Mouse (Mus musculus): ENCODE data around the gene Shisa8. TPM values are rescaled to one million over a fixed set of nuclear protein-coding genes. Genes with fewer than 3 reads are reported as not detected.
A peak's percentile ranks its signal among the peaks of the same experiment; 100 is the strongest.

Gene Shisa8
- polyA plus RNA-seq, 1 experiment from 2014 or later: 0.16 TPM

- 75% methylated on average over 4 of the region's 4 CpGs for WGBS
Observed at GRCm38 (mm10) chr15:82232651-82233050, 20.0 kb upstream of the Shisa8 start.

GRCm38 (mm10) chr15:82231591-82232378, 19.2 kb upstream of the Shisa8 start:
- Histone ChIP-seq H3K27ac (replicated peaks) (no peak overlapping the region), H3K4me3 (no peak overlapping the region), H3K27me3 (ENCODE audit: low read depth, poor library complexity, severe bottlenecking) (0 out of 2 replicates have a peak, but pooled peaks cover under 1% of the 10 kb centered on the region), H3K9me3 (replicated peaks) (no peaks in the 10 kb centered on the region), H3K36me3 (peaks cover 24% of the 10 kb centered on the region), H3K4me1 (peaks cover 15% of the 10 kb centered on the region)
- 67% methylated on average over 11 of the region's 11 CpGs for WGBS
- no peak for DNase-seq (ENCODE audit: low spot score)

More at GRCm38 (mm10) chr15:82232651-82233050, 20.0 kb upstream of the Shisa8 start:
- Histone ChIP-seq H3K4me1 (peaks cover 15% of the 10 kb centered on the region), H3K27ac (replicated peaks) (no peak overlapping the region), H3K36me3 (peaks cover 25% of the 10 kb centered on the region), H3K9me3 (replicated peaks) (no peaks in the 10 kb centered on the region), H3K27me3 (ENCODE audit: low read depth, poor library complexity, severe bottlenecking) (no peaks in the 10 kb centered on the region), H3K4me3 (no peak overlapping the region)
- no peak for DNase-seq (ENCODE audit: low spot score)

GRCm38 (mm10) chr15:82231100-82231499, 18.5 kb upstream of the Shisa8 start:
- Histone ChIP-seq H3K36me3 (peaks cover 24% of the 10 kb centered on the region), H3K27ac (replicated peaks) (no peak overlapping the region), H3K9me3 (replicated peaks) (no peaks in the 10 kb centered on the region), H3K4me1 (peaks cover 15% of the 10 kb centered on the region), H3K27me3 (ENCODE audit: low read depth, poor library complexity, severe bottlenecking) (peaks cover 8% of the 10 kb centered on the region), H3K4me3 (no peak overlapping the region)
- no peak for DNase-seq (ENCODE audit: low spot score)
- 88% methylated on average over 4 of the region's 4 CpGs for WGBS

- no peak for DNase-seq (ENCODE audit: low spot score)
- H3K9me3 ChIP-seq (replicated peaks): no peaks in the 10 kb centered on the region
- WGBS: 73% methylated on average over 6 of the region's 6 CpGs
- no peak overlapping the region for H3K4me3 ChIP-seq
- peaks cover 17% of the 10 kb centered on the region for H3K4me1 ChIP-seq
- peaks cover 17% of the 10 kb centered on the region for H3K27me3 ChIP-seq (ENCODE audit: low read depth, poor library complexity, severe bottlenecking)
- H3K36me3 ChIP-seq: peaks cover 24% of the 10 kb centered on the region
- H3K27ac ChIP-seq (replicated peaks): peak overlapping the region; percentile 58
Observed at GRCm38 (mm10) chr15:82230098-82230611, 17.5 kb upstream of the Shisa8 start.

GRCm38 (mm10) chr15:82229542-82230045, 17.0 kb upstream of the Shisa8 start:
- no peak for DNase-seq (ENCODE audit: low spot score)
- 47% methylated on average over 11 of the region's 11 CpGs for WGBS
- no peaks in the 10 kb centered on the region for H3K9me3 ChIP-seq (replicated peaks)
- H3K36me3 ChIP-seq: peaks cover 21% of the 10 kb centered on the region
- H3K4me3 ChIP-seq: no peak overlapping the region
- peaks cover 23% of the 10 kb centered on the region for H3K27me3 ChIP-seq (ENCODE audit: low read depth, poor library complexity, severe bottlenecking)
- peak overlapping the region; percentile 58 for H3K27ac ChIP-seq (replicated peaks)
- H3K4me1 ChIP-seq: peaks cover 23% of the 10 kb centered on the region

GRCm38 (mm10) chr15:82225769-82226168, 13.2 kb upstream of the Shisa8 start:
- Histone ChIP-seq H3K4me3 (no peak overlapping the region), H3K27me3 (ENCODE audit: low read depth, poor library complexity, severe bottlenecking) (peaks cover 60% of the 10 kb centered on the region), H3K4me1 (peaks cover 47% of the 10 kb centered on the region), H3K36me3 (no peaks in the 10 kb centered on the region), H3K27ac (replicated peaks) (no peak overlapping the region), H3K9me3 (replicated peaks) (no peaks in the 10 kb centered on the region)
- 90% methylated on average over 5 of the region's 5 CpGs for WGBS
- DNase-seq (ENCODE audit: low spot score): no peak

DNA sequence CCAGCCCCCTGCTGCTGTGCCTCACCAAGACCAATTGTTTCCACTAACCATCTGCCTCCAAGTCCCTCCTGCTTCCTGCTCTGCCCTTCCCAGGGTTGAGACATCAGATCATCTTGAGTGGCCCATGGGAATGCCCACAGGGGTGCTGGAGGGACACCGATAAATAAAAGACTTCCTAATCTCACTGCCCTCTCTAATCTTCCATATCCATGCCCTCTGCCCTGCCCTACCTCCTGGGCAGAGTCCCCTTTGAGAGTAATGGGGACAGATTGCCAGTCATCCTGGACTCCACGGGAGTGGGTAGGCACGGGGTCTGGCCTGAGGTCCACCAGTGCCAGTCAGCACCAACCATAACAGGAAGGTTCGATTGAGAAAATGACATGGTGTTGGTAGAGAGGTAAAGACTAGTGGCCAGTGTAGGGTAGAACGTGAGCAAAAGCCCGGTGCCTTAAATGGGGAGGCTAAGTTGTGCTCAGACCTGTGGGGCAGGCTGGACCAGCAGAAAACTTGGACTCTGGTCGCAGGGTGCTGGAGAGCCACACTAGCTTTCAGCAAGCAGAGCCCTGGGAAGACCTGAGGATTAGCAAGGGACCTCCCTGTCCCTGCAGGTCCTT, 12.1 kb upstream of the Shisa8 start:
- Histone ChIP-seq H3K4me1 (peaks cover 46% of the 10 kb centered on the region), H3K9me3 (replicated peaks) (no peaks in the 10 kb centered on the region), H3K4me3 (peak overlapping the region; percentile 54), H3K36me3 (no peaks in the 10 kb centered on the region), H3K27ac (replicated peaks) (peak overlapping the region; percentile 65; the same call in 1 of the 2 replicates), H3K27me3 (ENCODE audit: low read depth, poor library complexity, severe bottlenecking) (peaks cover 66% of the 10 kb centered on the region)
- WGBS: 31% methylated on average over 7 of the region's 7 CpGs
- DNase-seq (ENCODE audit: low spot score): no peak

GRCm38 (mm10) chr15:82223657-82224601, 11.3 kb upstream of the Shisa8 start, which contains the start of gene Tnfrsf13c:
Tnfrsf13c (minus strand) TSS chr15:82224369.
- Histone ChIP-seq H3K36me3 (no peaks in the 10 kb centered on the region), H3K4me3 (peak within 1 kb of the TSS; percentile 54), H3K27ac (replicated peaks) (peak within 1 kb of the TSS; percentile 65), H3K27me3 (ENCODE audit: low read depth, poor library complexity, severe bottlenecking) (peaks cover 69% of the 10 kb centered on the region), H3K9me3 (replicated peaks) (no peaks in the 10 kb centered on the region), H3K4me1 (peaks cover 45% of the 10 kb centered on the region)
- 1% methylated on average over 44 of the region's 44 CpGs for WGBS
- no peak for DNase-seq (ENCODE audit: low spot score)

DNA sequence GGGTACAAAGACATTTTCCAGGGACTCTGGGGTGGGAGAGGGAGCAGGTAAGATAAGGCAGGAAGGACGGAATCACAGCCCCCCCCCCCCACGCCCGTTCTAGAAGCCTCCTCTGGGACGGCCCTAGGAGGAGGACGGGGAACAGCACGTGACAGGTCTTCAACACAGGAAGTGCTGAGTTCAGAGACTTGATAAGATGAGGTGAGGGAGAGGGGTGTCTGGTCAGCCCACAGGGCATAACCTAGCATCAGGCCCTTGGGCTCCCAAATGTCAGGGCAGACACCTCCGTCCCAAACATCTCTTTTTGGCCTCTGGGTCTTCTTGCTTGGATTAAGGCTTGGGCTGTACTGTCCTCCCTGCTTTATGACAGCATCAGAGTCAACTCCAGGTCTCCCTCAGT, 10.6 kb upstream of the Shisa8 start:
- Histone ChIP-seq H3K27me3 (ENCODE audit: low read depth, poor library complexity, severe bottlenecking) (peaks cover 76% of the 10 kb centered on the region), H3K9me3 (replicated peaks) (no peaks in the 10 kb centered on the region), H3K4me3 (peak overlapping the region; percentile 54), H3K36me3 (no peaks in the 10 kb centered on the region), H3K4me1 (peaks cover 49% of the 10 kb centered on the region), H3K27ac (replicated peaks) (peak overlapping the region; percentile 65; the same call in 1 of the 2 replicates)
- 36% methylated on average over 7 of the region's 7 CpGs for WGBS
- no peak for DNase-seq (ENCODE audit: low spot score)

DNA sequence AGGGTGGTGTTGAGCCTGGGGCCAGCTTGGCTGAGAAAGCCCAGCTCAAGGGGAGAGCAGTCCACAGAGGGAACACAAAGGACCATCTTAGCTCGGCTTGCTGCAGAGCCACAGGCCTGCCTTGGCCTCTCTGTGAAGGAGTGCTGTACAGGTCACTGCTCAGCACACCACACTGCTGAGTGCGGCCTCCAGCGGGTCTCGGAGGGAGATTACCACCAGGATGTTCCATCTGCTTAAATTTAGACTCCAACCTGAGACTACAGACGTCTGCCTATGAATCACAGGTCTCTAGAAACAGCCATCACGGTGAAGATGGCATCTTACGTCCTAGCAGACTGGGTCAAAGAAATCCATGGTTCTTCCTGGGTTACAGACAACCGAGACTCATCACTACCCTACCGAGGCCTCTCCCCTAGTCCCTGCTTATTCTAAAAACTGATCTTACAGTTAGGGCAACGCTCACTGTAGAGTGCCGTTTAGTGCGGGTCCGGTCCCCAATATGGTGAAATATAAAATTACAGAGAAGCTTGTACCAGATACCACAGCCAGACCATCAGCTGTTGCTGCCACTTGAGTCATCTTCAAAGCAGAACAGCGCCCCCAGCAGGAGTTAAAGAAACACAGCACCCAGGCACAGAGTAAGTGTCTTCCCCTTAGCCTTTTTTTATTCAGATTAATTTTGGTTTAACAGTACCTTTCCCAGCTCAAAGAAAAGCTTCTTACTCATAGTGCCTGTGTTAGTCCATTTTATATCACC, 8.7 kb upstream of the Shisa8 start:
- H3K36me3 ChIP-seq: no peaks in the 10 kb centered on the region
- peak overlapping the region; percentile 33; the same call in 1 of the 2 replicates for H3K27ac ChIP-seq (replicated peaks)
- no peak overlapping the region for H3K4me3 ChIP-seq
- H3K27me3 ChIP-seq (ENCODE audit: low read depth, poor library complexity, severe bottlenecking): peaks cover 86% of the 10 kb centered on the region
- H3K9me3 ChIP-seq (replicated peaks): no peaks in the 10 kb centered on the region
- peaks cover 64% of the 10 kb centered on the region for H3K4me1 ChIP-seq
- WGBS: 66% methylated on average over 14 of the region's 14 CpGs
- DNase-seq (ENCODE audit: low spot score): no peak

DNA sequence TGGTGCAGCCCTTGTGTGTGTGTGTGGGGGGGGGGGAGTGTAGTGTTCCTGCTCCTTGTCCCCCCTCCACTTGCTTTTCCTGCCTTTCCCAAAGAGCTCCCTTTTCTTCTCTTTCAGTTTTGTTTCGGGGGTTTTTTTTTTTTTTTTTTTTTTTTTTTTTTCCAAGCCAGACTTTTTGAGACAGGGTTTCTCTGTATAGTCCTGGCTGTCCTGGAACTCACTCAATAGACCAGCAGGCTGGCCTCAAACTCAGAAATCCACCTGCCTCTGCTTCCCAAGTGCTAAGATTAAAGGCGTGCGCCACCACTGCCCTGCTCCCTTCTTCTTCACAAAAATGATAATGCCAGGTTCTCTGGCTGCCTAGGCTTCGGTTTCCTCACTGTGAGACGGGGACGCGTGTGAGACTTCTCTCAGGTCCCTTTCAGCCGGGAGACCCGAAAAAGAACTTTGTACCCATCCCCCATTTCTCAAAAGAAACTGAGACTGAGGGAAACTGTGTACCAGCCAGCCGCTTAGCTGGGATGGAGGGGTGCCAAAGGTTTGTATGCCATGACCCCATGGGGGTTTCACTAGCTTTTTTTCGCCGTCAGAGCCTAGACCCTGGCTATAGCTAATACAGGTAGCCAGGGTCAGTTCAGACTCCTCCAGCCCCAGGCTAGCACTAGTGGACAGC, 7.5 kb upstream of the Shisa8 start:
- 59% methylated on average over 12 of the region's 12 CpGs for WGBS
- H3K4me3 ChIP-seq: no peak overlapping the region
- DNase-seq (ENCODE audit: low spot score): no peak
- H3K4me1 ChIP-seq: peaks cover 73% of the 10 kb centered on the region
- H3K36me3 ChIP-seq: no peaks in the 10 kb centered on the region
- no peak overlapping the region for H3K27ac ChIP-seq (replicated peaks)
- H3K27me3 ChIP-seq (ENCODE audit: low read depth, poor library complexity, severe bottlenecking): peaks cover 86% of the 10 kb centered on the region
- no peaks in the 10 kb centered on the region for H3K9me3 ChIP-seq (replicated peaks)
